Mouse (Mus musculus) yolk sac, embryonic 10.5 days (tissue): ENCODE measurements at regions not wholly inside any gene's neighbourhood (a gene's known extent, or its start where the extent isn't known, plus 50 kb on each side); places are given as distances from the start of the nearest gene placed in this dataset.

Experiments
- DNase-seq: peaks from one replicate; pipeline ENCODE4 v3.0.0-alpha.2; 2017; ENCODE audit warnings: low spot score

DNA sequence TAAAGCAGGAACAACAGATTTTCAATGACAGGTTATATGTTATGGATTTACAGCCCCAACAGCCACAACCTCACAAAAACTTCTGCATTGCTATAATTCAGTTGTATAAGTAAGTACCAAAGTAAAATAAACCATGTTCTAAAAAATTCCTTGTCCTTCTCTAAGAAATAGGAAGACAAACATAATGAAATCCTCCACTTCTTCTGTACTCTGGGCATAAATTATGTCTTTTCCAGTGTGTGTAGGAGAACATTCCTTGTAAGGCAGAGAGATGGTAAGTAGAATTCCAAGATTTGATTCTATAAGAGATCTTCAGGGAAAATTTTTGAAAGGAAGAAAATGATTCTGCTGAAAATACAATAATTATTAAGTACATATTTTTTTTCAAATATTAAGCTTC, 209.4 kb upstream of the Zc3h12c start:
- DNase-seq: no peak

DNA sequence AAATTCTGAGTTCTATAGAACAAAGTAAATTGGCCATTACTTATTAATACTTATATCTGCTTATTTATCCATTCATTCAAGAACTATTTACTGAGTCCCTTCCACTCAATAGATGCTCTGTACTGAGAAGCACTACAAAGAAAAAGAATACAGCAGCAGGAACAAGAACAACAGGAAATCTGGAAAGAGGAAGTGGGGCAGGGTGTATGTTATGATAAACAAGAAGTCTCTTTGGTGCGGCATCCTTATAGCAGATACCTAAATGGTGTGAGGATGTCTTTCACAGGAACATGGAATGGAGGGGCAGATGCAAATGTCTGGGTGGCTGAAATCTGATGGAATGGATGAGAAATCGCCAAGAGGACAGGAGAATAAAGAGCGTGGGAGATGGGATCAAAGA, 208.5 kb upstream of the Zc3h12c start:
- DNase-seq: no peak

DNA sequence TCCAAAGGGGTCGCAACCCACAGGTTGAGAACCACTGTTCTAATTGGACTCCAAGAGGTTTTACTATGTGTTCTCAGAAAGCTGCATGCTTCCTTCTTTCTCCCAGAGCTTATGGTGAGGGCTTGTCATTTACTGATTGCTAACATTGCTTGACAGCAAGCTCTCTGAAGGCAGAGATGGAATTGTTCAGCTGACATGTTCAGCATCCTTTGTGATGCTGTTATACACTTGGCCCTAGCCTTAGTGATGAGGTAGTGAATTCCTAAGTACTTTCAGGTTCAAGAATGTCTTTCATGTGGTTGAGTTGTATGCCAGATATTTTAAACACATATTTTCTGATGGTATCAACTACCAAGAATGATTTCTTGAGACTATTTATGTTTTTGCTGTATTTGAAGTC, 202.9 kb upstream of the Zc3h12c start:
- no peak for DNase-seq

DNA sequence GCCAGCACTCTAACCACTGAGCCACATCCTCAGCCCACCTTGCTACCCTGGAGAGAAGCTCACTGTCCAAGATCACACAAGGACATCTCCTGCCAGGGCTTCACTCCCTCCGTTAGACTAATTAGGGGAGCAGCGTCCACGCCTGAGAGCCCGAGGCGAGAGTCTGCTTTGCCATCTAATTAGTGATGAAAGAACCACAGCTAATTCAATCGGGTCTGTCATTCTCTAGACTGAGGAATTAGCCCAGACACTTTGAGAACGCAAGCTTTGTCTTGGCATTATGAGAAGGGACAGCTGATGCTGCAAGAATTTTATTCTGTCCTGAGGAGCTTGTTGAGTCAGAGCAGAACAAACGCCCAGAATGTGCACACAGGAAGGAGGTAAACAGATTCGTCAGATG, 200.5 kb upstream of the Zc3h12c start:
- DNase-seq: no peak

DNA sequence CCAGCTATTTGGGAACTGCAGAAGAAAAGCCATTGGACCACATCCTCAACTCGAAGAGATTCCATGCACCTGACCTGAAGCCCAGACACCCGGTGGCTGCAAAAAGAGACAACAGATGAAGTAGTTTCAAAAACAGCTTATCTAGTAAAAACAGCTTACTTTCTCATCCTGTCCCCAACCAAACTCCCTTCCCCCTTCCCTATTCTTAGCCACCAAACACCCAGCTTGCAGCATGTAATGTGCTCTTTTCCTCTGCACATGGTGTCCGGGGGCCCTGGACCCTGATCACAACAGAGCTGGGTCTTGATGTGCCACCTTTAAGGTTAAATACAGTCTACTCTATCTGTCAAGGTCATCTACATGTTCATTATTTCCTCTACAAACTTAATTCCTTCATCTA, 199.7 kb upstream of the Zc3h12c start:
- DNase-seq: no peak

DNA sequence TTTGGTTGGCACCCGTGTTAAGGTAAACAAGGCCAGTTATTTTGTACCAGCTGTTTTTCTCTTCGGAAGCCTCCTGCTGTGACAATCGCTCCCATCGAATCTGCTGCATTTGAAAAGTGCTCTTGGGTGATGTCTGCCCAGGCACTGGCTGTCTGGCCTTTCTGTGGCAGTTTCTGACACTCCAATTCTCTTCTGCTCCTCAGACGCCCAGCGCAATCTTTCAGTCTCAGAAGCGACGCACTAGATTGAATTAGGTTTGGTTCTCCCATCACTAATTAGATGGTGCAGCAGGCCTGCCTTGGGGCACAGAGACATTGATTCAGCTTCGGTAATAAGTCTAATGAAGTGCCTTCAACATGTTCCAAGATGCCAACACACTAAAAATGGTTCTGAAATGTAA, 197.7 kb upstream of the Zc3h12c start:
- no peak for DNase-seq

DNA sequence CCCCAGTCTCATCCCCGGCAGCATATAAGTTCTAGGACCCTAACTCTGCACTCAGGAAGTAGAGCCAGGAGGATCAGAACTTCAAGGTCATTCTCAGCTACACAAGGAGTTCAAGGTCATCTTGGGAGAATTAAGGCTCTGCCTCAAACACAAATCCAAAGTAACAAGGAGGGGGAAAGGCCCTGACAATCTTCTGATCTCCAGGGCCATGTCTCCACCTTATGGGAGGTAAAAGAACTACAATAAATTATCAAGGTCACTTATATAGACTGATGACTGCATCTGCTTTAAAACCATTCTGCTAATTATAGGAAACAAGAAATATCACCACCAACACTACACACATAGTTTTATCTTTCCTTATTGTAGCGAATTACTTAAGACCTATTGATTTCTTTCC, 193.2 kb upstream of the Zc3h12c start:
- DNase-seq: no peak

DNA sequence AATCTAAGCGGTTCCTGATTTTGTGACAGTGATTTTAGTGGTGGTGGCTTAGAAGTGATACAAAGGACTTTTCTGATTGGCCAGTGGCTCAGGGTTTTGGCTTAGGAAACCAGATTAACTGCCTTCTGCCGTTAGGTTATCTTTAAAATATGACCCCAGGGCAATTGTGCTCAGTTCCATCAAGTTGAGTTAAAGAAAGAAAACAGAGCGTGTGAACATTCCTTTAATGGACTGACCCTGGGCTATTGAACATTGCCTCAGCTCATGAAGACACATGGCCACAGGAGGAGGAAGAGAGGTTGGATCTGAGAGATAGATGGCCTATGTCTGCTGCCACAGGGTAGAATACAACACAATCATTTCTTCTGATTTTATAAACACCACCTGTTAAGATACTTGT, 191.0 kb upstream of the Zc3h12c start:
- DNase-seq: no peak

DNA sequence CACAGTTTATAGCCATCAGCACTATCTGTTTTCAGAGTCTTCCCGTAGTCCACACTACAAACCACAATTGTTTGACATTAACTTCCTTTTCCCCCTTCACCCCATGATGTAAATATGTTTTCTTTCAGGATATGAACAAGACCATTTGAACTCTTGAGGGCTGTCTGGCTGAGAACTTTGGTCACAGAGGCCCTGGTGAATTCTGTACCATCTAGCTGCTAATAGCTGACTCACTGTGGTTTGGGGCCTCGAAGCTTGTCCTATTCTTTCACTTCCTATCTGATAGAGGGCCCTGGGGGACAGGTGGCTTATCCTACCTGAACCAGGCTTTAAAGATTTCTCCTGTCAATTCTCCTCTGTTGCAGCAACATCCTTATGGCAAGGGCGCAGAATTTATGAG, 188.2 kb upstream of the Zc3h12c start:
- no peak for DNase-seq

DNA sequence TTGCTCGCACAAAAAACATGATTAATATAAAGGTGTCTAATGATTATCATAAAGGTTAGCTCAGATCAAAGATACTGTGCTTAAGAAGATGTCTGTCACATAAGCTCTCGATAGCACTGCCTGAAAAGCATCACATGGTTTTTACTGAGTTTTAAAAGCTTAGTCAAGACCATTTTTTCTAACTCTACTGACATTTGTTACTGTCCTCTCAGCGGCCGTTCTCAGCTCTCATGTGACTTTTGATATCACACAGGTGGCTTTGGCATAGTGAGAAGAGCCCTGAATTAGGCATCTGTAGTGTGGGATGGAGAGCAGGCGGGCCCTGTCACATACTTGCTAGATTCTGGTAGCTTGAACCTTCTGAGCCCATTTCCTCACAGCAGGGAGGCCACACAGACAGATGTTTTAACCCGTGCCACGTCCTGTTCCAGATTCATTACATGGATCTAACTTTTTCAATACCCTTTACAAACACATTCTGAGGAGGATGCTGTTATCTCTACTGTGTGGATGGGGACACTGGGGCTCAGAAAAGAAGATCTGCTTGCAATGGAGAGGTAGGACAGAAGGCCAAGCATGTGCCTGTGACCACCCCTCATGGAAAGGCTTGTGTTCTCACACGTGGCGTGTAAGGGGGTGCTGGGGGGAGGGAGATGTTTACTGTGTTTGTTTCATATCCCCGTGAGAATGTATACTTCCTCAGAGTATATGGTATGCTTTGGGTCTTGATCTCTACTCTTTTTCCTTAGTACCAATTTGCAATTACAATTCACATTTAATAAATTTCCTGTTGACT, 187.0 kb upstream of the Zc3h12c start:
- no peak for DNase-seq

DNA sequence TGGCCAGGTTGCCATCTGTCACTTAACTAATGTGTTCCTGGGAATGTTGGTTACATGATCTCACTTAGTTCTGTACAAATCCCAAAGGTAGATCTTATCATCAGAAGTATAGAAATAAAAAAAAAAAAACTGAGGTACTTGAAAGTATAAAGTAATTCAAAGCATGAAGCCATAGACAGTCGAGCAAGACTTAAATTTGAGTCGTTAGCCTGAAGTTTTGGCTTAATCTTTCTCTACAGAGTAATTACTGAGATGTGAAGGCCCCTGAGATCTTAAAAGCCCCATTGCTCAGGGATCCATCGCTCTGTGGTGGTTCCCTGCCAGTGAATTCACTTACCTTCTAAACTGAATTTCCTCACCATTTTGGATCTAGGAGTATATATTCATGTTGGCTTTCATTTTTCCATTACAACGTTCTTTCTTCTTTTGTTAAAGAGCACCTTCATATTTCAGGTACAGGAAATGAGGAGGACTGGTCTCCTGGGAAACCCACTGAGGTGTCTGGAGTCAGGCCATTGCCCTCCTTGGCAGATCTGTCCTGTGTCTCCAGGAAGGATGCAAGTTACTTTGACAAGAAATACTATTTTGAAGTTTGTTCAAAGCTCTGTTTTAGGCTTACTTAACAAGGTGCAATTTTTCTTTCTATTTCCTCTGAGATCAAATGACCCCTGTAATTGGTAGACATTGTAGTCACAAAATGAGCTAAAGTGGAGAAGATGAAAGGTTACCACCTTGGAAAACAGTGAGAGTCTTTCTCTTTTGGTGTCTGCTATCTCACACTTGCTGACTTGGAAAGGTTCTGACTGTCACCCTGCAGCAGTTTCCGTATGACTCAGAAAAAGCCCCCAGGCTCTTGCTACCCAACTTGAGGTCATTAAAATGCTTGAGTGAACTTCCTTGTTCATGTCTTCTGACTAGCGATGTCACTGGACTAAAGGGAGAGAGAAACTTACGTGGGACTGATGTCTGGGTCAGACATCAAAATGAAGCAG, 180.5 kb upstream of the Zc3h12c start:
- DNase-seq: no peak

DNA sequence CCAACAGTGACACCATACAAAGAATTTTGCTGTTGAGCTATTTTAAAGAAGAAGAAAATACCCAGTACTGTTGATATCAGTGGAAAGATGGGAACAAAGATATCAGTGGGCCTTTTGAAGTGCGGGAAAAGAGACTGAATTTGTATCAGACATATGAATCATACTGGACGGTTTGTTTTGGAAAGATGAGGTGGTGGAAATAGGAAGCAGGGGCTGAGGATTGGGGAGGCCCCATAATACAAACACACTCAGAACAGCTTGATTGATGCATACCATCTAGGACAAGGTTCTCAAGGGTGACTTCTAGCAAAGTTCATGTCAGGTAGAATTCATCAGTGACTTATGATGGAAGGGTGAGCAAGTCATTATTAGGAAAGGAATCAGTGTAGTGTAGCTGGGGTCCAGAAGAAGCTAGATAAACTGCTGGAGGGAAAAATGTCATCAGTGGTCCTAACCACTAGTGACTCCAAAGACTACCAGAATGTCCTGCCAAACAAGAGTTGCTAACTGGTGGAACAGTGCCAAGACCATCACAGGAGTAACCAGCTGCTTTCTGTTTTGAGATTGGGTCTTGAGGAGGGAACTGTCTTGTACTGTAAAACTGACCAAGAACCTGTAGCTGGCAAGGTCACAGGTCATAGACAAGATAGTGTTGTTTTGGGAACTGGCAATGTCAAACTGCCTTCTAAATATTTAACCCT, 176.0 kb upstream of the Zc3h12c start:
- DNase-seq: no peak

DNA sequence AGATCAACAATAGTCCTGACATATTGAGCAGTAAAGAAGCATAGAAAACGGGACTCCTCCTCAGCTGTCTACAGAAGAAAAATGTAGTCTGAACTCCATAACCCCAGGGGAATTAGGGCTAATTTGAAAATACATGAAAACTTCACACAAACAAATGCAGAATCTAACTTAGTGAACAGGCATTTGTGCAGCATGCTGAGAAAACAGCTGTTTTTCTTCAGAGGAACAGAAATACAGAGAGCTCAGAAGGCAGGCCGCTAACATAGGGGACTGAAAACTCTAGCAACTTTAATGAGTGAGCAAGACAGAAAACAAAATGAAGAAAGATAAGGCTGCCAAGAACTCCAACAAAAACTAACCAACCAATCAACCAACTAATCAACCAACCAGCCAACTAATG, 172.7 kb upstream of the Zc3h12c start:
- no peak for DNase-seq

DNA sequence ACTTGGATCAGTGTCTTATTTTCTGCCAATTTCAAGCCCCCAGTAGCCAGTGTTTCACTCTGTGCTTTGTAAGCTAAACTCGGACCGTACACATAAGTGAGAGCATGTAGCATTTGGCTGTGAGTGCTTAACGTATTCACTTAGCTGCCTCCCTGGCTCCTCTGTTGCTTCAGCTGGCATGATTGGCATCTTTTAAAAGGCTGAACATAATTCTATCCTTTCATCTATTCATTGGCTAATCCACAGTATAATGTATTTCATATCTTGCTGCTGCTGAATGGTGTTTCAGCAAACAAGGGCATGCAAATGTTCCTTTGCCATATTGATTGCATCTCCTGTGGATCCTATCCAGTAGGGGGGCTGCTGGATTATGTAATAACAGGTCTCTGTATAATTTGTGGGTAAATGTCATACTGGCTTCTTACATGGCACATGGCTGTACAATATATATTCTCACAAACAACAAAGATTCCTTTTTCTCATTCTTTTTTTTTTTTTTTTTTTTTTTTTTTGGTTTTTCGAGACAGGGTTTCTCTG, 169.5 kb upstream of the Zc3h12c start:
- DNase-seq: no peak

DNA sequence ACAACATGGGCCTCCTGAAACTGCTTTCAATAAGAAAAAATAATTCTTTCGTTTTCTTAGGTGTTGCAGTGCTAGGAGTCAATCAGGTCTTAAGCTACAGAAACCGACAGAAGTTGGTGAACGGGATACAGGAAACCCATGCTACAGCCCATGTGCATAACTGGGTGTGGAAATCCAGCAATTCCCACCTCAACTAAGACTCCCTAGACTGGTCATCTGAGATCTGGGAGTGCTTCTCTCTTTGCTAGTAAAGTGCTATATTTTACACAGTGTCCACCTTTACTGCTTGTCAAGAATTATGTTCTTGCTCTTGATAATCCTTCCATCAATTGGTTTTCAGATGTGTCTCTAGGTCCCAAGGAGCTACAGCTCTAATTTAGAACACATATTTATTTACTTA, 166.4 kb upstream of the Zc3h12c start:
- no peak for DNase-seq

DNA sequence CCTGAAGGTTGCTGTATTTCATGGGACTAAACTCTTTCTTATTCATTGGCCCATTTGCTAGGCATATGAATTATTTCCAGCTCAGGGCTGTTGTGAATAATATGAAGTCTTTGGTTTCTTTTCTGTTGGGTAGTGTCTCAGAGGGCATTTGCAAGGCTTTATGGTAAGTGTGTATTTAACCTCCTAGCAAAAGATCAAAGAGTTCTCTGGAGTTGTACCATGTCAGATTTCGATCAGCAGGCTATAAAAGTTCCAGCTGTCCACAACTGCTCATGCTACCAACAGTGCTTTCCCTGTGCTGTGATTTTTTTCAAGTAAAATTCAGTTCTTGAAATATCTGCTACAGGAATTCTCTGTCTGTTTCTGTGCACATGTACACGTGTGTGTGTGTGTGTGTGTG, 165.5 kb upstream of the Zc3h12c start:
- DNase-seq: no peak

DNA sequence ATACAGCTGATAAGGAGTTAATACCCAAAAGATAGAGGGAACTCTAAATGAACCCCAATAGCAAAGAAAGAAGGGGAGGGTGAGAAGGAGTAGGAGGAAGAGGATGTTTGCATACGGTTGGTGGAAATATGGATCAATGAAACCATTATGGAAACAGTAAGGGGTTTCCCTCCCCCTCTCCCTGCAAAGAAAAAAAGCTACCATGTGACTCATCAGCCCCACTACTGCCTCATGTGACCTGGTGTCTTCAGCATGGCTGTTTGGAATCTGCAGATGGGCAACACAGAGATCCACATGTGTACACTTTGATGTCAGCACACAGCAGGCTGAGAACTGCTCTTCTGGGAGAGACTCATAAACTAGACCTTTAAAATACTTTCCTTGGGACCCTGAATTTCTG, 163.4 kb upstream of the Zc3h12c start:
- no peak for DNase-seq

DNA sequence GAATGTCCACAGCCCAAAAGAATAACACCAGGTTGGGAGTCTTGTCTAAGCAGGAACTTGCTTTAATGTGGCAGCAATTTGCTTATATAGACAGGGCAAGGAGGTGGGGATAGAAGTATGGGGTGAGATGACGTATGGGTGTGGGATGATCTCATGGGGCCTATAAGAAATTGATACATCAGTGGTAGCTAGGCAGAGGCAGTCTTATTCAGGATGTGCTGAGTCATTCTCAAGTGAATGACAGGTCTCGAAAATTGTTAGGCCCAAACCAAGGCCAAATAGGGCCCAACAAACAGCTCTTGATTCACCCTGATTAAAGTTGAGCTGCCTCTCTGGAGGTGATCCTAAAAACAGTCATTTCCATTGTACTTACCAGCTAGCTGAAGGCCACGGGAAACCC, 162.3 kb upstream of the Zc3h12c start:
- no peak for DNase-seq

DNA sequence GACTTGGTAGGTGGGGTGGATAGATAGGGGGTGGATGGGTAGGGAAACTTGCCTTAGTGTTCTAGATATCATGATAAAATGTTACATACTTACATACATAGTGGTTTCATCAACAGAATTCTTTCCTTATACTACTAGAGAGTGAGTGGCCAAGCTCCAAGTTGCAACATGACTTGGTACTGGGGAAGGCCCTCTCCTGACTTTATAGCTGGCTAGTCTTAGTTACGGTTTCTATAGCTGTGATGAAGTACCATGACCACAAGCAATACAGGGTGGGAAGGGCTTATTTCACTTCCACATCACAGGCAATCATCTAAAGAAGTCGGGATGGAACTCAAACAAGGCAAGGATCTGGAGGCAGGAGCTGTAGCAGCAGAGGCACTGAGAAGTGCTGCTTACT, 156.0 kb upstream of the Zc3h12c start:
- no peak for DNase-seq

DNA sequence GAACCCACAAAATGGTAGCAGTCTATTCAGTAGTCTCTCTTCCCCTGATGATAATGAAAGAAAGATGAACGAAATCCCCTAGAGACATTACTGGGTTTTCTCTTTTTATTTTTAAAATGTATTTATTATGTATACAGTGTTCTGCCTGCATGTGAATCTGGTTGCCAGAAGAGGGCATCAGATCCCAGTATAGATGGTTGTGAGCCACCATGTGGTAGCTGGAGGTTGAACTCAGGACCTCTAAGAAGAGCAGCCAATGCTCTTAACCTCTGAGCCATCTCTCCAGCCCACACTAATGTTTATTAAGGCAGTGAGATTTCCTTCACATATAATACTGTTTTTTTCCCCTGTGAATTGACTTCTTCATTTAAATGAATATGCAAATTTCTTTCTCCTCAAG, 155.4 kb upstream of the Zc3h12c start:
- DNase-seq: no peak

DNA sequence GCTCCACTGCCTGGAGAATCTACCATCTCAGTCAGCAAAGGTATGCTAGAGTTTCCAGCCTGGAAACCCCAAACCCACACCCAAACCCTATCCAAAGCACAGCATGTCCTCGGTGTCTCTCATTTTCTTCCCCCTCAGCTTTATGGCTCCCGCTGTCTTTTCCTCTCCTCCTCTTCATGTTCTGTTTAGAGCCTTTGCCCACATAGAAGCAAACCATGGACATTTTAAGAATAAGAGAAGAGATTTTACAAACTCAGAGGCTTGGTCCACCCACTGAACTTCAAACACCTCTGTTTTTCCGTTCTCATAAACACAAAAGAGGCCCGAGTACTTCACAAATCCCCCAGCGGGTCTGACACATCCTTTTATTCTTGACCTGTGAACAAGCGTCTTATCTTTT, 154.9 kb upstream of the Zc3h12c start:
- DNase-seq: no peak

DNA sequence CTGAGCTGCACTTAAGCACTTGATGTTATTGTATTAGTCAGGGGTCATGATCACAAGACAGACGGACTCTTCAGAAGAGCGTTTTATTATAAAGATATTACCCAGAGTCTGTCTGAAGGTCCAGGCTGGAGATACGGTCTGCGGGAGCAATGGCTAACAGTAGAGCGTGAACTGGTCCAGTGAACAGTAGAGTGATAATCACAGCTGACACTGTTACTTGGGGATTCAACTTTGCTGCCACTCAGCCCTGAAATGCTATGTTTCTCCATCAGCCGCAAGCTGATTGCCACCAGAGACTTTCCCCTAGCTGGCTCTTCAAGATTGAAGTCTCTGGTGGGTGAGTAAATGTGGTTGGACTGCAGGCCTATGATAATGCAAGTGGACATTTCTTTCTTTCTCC, 133.1 kb upstream of the Zc3h12c start:
- DNase-seq: no peak
